Mouse (Mus musculus) T-helper 2 cell (primary cell): ENCODE results near the gene Crygc.
"Not testable (repeated sequence)": the region's sequence is repeated elsewhere in the genome, so short reads cannot be mapped to it uniquely, and the experiment has no call there.

Source experiments
- in situ Hi-C: fragments of 300-600 bp; cut with MboI, MseI; formaldehyde crosslinking; loops from one replicate; pipeline ENCODE4 v1.15.1; 2025; ENCODE audit warnings: high pct_unique_total_duplicates

Crygc gene

DNA sequence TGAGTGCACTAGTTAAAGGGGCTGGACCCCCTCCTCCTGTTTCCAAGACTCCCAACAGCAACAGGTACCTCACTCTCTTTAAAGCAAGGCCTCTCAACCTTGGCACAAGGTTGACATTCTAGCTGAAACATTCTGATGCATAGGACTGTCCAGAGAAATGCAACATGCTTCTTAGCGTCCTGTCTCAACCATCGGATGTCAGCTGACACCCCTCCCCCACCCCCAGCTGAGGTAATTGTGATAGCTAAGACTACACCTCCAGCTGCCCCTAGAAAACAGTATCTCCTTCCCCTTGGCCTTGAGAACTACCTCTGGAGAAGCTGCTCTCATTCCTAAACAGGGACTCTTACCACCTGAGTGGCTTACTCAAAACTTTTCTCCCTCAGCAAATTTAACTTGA is 21.3 kb downstream of the Crygc start:
- in situ Hi-C loops = no loop called here

DNA sequence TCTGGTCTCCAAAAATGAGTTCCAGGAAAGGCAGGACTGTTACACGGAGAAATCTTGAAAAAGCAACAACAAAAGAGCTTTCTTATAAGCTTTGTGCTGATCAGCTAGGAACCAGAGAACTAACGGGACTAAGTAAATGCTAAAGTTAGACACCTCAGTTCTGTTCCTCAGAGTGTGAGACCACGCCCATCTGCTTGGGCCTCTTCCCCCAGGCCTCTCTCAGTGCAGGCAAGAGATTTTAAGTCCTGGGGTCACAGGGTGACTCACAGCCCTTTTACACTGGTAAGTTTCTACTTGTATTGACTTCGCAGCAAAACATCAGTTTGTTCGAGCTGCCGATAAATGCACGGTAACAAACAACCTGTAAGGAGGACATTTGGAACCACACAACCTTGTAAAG is 21.8 kb downstream of the Crygc start:
- in situ Hi-C loops = no loop called here

DNA sequence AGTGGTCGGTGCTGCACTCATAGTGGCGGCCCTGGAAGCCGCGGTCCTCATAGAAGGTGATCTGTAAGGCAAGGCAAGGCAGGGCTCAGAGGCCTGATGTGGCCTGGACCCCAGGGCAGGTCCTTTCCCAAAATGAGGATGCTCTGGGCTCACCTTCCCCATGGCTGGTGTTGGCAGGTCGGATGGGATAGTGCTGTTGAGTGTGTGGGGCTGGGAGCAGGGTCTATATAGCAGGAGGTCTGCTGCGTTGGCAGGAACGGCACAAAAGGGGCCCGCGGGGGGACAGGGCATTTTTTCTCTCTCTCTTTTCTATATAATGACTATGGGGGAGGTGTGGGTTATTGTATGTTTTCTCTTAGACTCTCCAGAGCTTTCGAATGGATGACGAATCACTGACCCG is 22.5 kb downstream of the Crygc start, which contains the start of gene Cryge:
Gene Cryge (minus strand): TSS at position 198 of the 400 bp plus-strand sequence.
- in situ Hi-C loops = not testable (repeated sequence)

DNA sequence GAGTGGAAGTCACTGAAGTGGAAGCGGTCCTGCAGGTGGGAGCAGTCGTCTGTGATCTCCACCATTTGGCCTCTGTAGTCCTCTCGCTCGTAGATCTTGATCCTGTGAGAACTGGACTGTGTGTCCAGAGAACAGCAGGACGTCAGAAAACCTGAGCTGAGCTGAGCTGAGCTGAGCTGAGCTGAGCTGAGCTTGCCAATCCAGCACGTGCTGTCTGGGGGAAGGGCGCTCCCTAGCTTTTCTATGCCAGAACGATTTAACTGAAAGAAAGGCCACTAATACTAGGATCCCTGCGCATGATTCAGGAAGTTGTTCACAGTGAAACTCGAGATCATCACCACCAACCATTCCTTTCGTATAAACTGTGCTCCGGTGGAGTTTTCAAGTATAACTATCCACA is 24.7 kb downstream of the Crygc start:
- in situ Hi-C loops = loop anchor here (10.0 kb wide), 1 partner anchor 1966 kb away; no protein-coding TSS in a partner anchor

DNA sequence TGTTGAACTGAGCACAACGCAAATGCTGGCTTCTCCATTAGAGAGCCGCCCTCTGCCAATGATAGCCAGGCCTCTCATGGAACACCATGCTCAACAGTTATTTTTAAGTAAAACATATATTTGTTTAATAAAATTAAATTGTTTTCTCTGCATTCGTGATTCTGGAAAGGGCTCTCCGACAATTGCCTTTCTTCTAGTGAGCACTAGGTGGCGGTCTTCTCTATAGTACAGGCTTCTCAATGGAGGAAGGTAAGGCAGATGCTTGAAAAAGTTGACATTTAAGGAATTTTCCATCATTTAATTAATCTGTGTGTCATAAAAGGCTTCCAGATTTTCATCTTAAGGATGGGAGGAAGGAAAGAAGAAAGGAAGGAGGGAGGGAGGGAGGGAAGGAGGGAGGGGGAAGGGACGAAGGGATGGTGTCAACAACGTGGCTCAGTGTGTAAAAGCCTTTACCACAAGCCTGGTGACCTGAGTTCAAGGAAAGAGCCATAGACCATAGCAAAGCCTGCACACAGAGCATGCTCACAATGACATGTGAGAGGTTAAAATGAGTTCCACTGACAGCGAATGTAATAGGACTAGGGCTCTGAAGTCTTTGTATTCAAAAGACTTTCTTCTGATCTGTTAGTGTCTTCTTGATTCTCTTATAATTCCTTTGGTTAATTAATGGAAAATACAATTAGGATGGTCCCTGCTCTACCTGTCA is 26.9 kb downstream of the Crygc start:
- in situ Hi-C loops = loop anchor here (10.0 kb wide), 1 partner anchor 1968 kb away; no protein-coding TSS in a partner anchor

DNA sequence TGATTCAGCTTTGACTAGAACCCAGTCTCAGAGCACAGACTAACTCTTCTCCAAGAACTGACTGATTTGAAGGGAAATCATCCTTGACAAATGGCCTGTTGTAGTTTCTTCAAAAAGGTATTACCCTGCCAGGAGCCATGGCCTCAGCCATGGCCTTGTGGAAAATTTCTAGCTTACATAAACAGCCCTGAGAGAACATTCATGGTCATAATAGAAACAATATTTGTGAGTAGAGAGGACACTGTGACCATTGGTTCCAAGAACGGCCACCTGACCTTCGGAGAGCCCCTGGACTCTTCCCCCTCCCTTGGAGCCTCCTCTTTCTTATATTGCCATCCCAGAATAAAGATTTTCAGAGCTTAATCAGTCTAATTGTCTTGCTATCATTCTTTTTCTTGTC is 30.1 kb downstream of the Crygc start:
- in situ Hi-C loops = loop anchor here (10.0 kb wide), 1 partner anchor 1971 kb away; no protein-coding TSS in a partner anchor

DNA sequence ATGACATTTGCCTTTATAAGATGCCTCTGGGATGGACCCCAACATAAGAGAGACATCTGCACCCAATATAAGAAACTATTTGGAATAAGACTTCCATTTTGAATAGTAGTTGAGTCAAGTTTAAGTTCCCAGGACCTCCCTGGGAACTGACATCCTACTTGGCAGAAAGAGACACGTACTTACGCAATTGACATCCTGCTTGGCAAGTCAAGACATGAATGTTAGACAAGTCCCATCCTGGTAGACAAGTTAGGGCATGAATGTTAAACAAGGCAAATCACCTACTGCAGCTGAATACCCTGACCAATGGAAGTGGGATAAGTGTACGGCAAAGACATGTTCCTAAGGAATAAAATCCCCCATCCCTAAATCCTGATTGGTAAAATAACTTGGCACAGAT is 31.7 kb downstream of the Crygc start:
- in situ Hi-C loops = loop anchor here (10.0 kb wide), 1 partner anchor 1973 kb away; no protein-coding TSS in a partner anchor

DNA sequence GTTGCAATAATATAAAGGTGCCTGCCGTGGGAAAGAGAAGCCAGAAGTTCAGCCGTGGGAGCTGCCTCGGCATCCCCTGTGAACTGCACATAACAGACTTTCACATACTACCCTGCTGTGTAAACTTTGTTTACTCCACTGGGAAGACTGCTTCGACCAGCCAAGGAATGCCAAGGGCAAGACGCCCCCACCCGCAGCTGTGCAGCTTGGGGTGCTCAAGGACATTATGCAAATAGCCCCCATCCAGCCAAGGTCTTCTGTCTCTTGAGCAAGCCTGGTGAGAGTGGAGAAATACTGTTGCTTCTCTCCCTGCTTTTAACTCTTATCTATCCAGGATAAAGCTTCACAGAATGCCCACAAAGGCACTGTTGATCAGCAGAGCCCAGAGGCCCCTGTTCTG is 32.7 kb downstream of the Crygc start:
- in situ Hi-C loops = loop anchor here (10.0 kb wide), 1 partner anchor 1974 kb away; no protein-coding TSS in a partner anchor

DNA sequence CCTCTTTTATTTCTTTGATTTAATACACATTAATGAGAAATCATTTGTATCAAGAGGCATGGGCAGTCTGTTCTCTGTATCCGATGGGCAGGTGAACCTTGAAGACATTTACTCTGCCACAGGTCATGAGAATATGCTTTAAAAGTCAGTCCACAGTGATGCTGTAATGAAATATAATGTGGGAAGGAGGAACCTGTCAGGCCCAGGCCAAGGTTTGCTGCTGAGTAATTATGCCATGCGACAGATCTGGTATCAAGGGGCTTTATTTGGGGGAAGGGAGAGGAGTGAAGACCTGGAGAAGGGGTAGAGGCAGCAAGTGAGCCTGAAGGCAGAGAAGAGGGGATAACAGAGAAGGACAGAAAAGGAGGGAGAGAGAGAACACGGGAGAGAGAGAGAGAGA is 33.8 kb downstream of the Crygc start:
- in situ Hi-C loops = loop anchor here (10.0 kb wide), 1 partner anchor 1975 kb away; no protein-coding TSS in a partner anchor

DNA sequence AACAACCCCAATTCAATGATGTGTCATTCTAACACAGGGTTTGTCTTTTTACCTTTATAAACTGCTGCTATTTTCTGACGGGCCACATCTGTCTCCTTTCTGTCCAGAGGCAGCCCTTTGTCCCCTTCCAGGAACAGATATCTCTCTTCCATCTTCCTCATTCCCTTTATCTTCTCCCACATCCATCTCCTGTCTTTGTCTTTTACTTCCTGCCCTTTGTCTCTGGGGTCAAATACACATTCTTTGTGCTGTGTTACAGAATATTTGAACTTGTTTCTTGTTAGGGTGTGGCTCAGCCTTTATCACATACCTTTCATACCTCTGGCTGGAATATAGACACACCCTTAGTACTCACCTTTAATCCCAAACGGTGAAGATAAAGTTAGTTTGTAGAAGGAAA is 35.9 kb downstream of the Crygc start:
- in situ Hi-C loops = no loop called here

DNA sequence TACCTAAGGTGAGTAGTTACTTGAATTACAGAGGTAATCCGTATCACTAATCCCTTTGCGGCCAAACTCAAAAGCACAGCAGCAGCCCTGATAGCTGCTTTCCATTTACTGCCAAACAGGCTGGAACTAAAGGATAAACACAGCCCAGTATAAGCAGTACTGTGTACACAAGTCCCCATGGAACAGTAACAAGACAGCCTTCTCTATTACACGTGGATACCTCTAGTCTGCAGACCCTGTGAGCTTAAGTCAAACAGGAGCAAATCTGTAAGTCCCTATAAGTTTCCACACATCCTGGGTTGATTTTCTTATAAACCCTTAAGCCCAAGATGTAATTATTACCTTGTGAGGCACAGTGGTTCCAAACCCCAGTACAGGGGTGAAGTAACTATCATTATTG is 38.0 kb downstream of the Crygc start:
- in situ Hi-C loops = no loop called here

DNA sequence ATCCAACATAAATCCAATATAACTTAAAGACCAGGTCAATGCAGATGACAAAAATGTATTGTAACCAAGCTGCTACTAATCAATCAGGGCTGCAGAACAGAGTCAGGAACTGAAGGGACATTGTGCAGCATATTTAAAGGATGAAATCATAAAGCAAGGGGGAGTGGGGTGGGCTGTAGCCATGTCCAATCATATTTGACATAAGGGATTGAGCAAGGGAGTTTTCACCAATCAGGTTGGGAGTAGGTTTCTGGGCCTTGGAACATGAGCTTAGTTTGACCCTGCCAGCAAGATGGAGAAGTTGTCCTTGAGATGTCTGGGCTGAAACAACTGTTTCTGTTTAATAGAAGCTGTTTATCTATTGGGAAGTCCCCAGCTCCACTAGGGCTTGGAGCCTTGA is 40.8 kb downstream of the Crygc start, which contains the start of gene Akr1cl:
Gene Akr1cl (minus strand): TSS at position 119 of the 400 bp plus-strand sequence.
- in situ Hi-C loops = no loop called here

DNA sequence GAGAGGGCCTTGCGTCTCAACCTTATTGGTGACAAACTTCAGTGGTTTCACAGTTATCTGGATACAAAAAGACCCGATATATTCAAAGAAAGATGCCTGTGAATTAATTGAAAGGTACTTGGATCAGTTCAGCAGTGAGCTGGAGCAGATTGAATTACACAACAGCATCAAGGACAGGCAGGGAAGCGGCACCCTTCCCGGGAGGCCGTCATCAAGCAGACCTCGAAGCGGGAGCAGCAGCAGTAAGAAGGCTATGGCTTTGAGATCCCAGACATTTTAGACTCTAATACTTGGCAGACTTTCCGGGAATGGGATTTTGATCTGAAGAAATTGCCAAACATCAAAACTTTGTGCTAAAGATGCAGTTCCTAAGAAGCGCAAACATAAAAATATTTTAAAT is 45.3 kb downstream of the Crygc start:
- in situ Hi-C loops = no loop called here
